Mouse (Mus musculus) lung, adult 18-20 months (tissue): ENCODE measurements around the gene AI413582.

Source experiments
- DNase-seq, 2 experiments: peaks; one replicate each; pipeline ENCODE4 v3.0.0; 2022; ENCODE audit warnings: mixed read lengths in 2 of 2

AI413582 gene

GRCm38 (mm10) chr17:27578487-27578886, 12.9 kb upstream of the AI413582 start:
- no peak for DNase-seq

- DNase-seq = no peak
Measured at GRCm38 (mm10) chr17:27577468-27577867, 11.9 kb upstream of the AI413582 start.

- no peak for DNase-seq
Measured at GRCm38 (mm10) chr17:27576056-27576455, 10.5 kb upstream of the AI413582 start.

GRCm38 (mm10) chr17:27575116-27575776, 9.7 kb upstream of the AI413582 start:
- DNase-seq = no peak

- peak; percentile 49 to 54 for DNase-seq
Measured at GRCm38 (mm10) chr17:27574470-27575115, 9.0 kb upstream of the AI413582 start.

- DNase-seq = no peak
Measured at GRCm38 (mm10) chr17:27573772-27574320, 8.3 kb upstream of the AI413582 start.

GRCm38 (mm10) chr17:27571315-27571714, 5.8 kb upstream of the AI413582 start:
- DNase-seq = no peak

GRCm38 (mm10) chr17:27568228-27568627, 2.7 kb upstream of the AI413582 start:
- no peak for DNase-seq

- DNase-seq = no peak
Measured at GRCm38 (mm10) chr17:27565942-27566267, 349 bp upstream of the AI413582 start.

- peak in 1 of 2 experiments; percentile 18 for DNase-seq
Measured at GRCm38 (mm10) chr17:27564391-27565162, 979 bp downstream of the AI413582 start.

GRCm38 (mm10) chr17:27563771-27564244, 1.7 kb downstream of the AI413582 start:
- DNase-seq = no peak

GRCm38 (mm10) chr17:27561809-27562526, 3.6 kb downstream of the AI413582 start:
- DNase-seq = peak in 1 of 2 experiments; percentile 43

- DNase-seq = no peak
Measured at GRCm38 (mm10) chr17:27560926-27561480, 4.6 kb downstream of the AI413582 start.

- DNase-seq = no peak
Measured at GRCm38 (mm10) chr17:27559596-27559995, 6.0 kb downstream of the AI413582 start.

GRCm38 (mm10) chr17:27558845-27559244, 6.7 kb downstream of the AI413582 start:
- DNase-seq = no peak

GRCm38 (mm10) chr17:27557927-27558661, 7.5 kb downstream of the AI413582 start:
- no peak for DNase-seq

GRCm38 (mm10) chr17:27557181-27557926, 8.2 kb downstream of the AI413582 start:
- DNase-seq = peak; percentile 47 to 63

GRCm38 (mm10) chr17:27556315-27557011, 9.1 kb downstream of the AI413582 start, which contains the start of gene Hmga1:
Hmga1 (plus strand) TSS chr17:27556497.
- DNase-seq = peak; percentile 82 to 83

GRCm38 (mm10) chr17:27555512-27556172, 9.9 kb downstream of the AI413582 start:
- DNase-seq = peak; percentile 82 to 86
